Mouse (Mus musculus): ENCODE data around the gene Sh2d1b1. TPM values are rescaled to one million over a fixed set of nuclear protein-coding genes. Genes with fewer than 3 reads are reported as not detected.
"Not testable (repeated sequence)": the region's sequence is repeated elsewhere in the genome, so short reads cannot be mapped to it uniquely, and the experiment has no call there.

Sh2d1b1 gene
- polyA plus RNA-seq (2015; fragmentation: Nextera tagmentation; extraction: Ambion mirVana), result 0.13 and 0.24 TPM in 2 replicates

- ATAC-seq (ENCODE audit: insufficient number of reproducible peaks, low FRiP score, low TSS enrichment, low read depth), result no peak
- WGBS, result 72% methylated on average over 3 of the region's 3 CpGs
- H3K4me2 ChIP-seq, result no peak within 1 kb of the TSS
- H3K4me1 ChIP-seq, result no peaks in the 10 kb centered on the region
- no peak within 1 kb of the TSS for H3K9ac ChIP-seq
- H3K4me3 ChIP-seq, result no peak within 1 kb of the TSS
- no peaks in the 10 kb centered on the region for H3K9me3 ChIP-seq
- H3K27ac ChIP-seq, result no peak within 1 kb of the TSS
- H3K27me3 ChIP-seq, result no peaks in the 10 kb centered on the region
- no peaks in the 10 kb centered on the region for H3K36me3 ChIP-seq
Observed at GRCm38 (mm10) chr1:170277016-170277415, at the start of gene Sh2d1b1. Sh2d1b1 (plus strand) TSS chr1:170277320.

DNA sequence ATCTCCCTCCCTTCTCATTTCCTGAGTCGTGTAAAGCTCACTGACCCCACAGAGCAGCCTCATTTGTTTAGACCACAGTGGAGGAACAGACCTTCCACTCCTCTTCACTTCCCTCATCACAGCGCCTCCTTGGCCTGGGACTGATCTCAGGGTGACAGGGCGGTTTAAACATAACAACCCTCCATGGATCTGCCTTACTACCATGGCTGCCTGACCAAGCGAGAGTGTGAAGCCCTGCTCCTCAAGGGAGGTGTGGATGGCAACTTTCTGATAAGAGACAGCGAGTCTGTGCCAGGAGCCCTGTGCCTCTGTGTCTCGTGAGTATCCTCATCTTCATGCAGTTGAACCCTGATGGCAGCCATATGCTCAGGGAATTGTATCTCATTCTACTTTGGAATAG, 44.4 kb upstream of the Sh2d1b1 start, which contains the start of gene Sh2d1b2:
TSS of gene Sh2d1b2 (plus strand) at position 62 of the 400 bp plus-strand sequence.
- not testable (repeated sequence) for H3K36me3 ChIP-seq; H3K27me3 ChIP-seq; H3K4me3 ChIP-seq; H3K4me2 ChIP-seq; H3K27ac ChIP-seq; H3K9ac ChIP-seq; H3K4me1 ChIP-seq; H3K9me3 ChIP-seq; ATAC-seq (ENCODE audit: insufficient number of reproducible peaks, low FRiP score, low TSS enrichment, low read depth)
- WGBS, result 73% methylated on average over 6 of the region's 6 CpGs

DNA sequence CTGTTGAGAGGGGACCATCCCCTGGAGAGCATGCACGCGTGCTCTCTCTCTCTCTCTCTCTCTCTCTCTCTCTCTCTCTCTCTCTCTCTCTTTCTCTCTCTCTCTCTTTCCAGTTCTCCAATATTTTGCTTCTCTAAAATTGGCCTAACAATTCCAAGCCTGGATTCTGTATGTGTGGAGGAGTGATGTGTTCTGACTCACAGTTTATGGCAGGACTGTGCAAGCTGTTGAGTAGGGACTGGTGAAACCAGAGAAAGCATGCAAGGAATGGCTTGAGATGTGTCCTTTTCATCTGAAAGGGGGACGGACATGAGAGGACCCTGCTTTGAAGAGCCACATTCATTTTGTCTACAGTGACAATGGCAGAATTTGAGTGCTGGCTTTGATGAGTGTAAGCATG, 32.1 kb upstream of the Sh2d1b1 start:
- no peak overlapping the region for H3K9ac ChIP-seq
- no peaks in the 10 kb centered on the region for H3K36me3 ChIP-seq
- no peak for ATAC-seq (ENCODE audit: insufficient number of reproducible peaks, low FRiP score, low TSS enrichment, low read depth)
- H3K27me3 ChIP-seq, result no peaks in the 10 kb centered on the region
- no peak overlapping the region for H3K4me2 ChIP-seq
- no peaks in the 10 kb centered on the region for H3K9me3 ChIP-seq
- H3K4me3 ChIP-seq, result no peak overlapping the region
- no peak overlapping the region for H3K27ac ChIP-seq
- H3K4me1 ChIP-seq, result no peaks in the 10 kb centered on the region
- WGBS, result 89% methylated on average over 3 of the region's 3 CpGs

- Histone ChIP-seq H3K9ac (peak overlapping the region; percentile 35), H3K27me3 (no peaks in the 10 kb centered on the region), H3K4me2 (peak overlapping the region; percentile 66), H3K27ac (peak overlapping the region; percentile 11; the same call in 1 of the 2 replicates), H3K36me3 (no peaks in the 10 kb centered on the region), H3K4me3 (peak overlapping the region; percentile 60), H3K9me3 (no peaks in the 10 kb centered on the region), H3K4me1 (peaks cover 4% of the 10 kb centered on the region; the same call in 1 of the 2 replicates)
- 25% methylated on average over 30 of the region's 30 CpGs for WGBS
- ATAC-seq (ENCODE audit: insufficient number of reproducible peaks, low FRiP score, low TSS enrichment, low read depth), result 0 out of 2 replicates have a peak, but pooled peaks have one; percentile 14
Observed at GRCm38 (mm10) chr1:170254893-170255559, 22.1 kb upstream of the Sh2d1b1 start.

- WGBS, result 9% methylated on average over 32 of the region's 32 CpGs
- no peaks in the 10 kb centered on the region for H3K36me3 ChIP-seq
- peak overlapping the region; percentile 11; the same call in 1 of the 2 replicates for H3K27ac ChIP-seq
- no peaks in the 10 kb centered on the region for H3K9me3 ChIP-seq
- H3K27me3 ChIP-seq, result no peaks in the 10 kb centered on the region
- peak overlapping the region; percentile 60 for H3K4me3 ChIP-seq
- peaks cover 4% of the 10 kb centered on the region; the same call in 1 of the 2 replicates for H3K4me1 ChIP-seq
- peak overlapping the region; percentile 66 for H3K4me2 ChIP-seq
- peak; percentile 86 for ATAC-seq (ENCODE audit: insufficient number of reproducible peaks, low FRiP score, low TSS enrichment, low read depth)
- peak overlapping the region; percentile 35 for H3K9ac ChIP-seq
Observed at GRCm38 (mm10) chr1:170255560-170255910, 21.6 kb upstream of the Sh2d1b1 start.

DNA sequence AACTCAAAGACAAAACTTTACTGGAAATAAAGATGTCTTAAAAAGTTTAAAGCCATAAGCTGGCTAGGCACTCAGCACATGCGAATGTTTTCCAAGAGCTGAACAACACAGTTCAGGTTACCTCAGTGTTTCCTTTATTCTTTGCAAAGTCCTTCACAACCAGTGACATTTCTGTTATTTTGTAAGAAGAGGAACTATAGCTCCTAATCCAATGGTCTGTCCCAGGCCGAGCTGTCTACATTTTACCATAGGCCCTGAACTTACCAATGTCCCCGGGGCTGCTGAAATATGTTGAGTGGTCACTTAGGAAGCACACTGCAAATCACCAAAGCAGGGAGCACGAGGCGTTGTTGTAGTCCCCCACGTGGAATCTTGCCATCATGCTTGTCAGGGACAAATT, 6.8 kb upstream of the Sh2d1b1 start:
- WGBS, result 81% methylated on average over 6 of the region's 6 CpGs
- Histone ChIP-seq H3K9ac (no peak overlapping the region), H3K27ac (no peak overlapping the region)

GRCm38 (mm10) chr1:170270696-170271095, 6.4 kb upstream of the Sh2d1b1 start:
- no peak overlapping the region for H3K4me2 ChIP-seq
- H3K36me3 ChIP-seq, result no peaks in the 10 kb centered on the region
- H3K9ac ChIP-seq, result no peak overlapping the region
- no peak overlapping the region for H3K4me3 ChIP-seq
- H3K27ac ChIP-seq, result no peak overlapping the region
- no peaks in the 10 kb centered on the region for H3K4me1 ChIP-seq
- no peak for ATAC-seq (ENCODE audit: insufficient number of reproducible peaks, low FRiP score, low TSS enrichment, low read depth)
- 87% methylated on average over 4 of the region's 4 CpGs for WGBS
- H3K27me3 ChIP-seq, result no peaks in the 10 kb centered on the region
- peaks cover 4% of the 10 kb centered on the region; the same call in 1 of the 2 replicates for H3K9me3 ChIP-seq

More for the DNA sequence above, 6.8 kb upstream of the Sh2d1b1 start:
- Histone ChIP-seq H3K4me3 (no peak overlapping the region), H3K4me1 (no peaks in the 10 kb centered on the region), H3K27me3 (no peaks in the 10 kb centered on the region), H3K4me2 (no peak overlapping the region), H3K9me3 (peaks cover 4% of the 10 kb centered on the region; the same call in 1 of the 2 replicates), H3K36me3 (no peaks in the 10 kb centered on the region)
- ATAC-seq (ENCODE audit: insufficient number of reproducible peaks, low FRiP score, low TSS enrichment, low read depth), result no peak

DNA sequence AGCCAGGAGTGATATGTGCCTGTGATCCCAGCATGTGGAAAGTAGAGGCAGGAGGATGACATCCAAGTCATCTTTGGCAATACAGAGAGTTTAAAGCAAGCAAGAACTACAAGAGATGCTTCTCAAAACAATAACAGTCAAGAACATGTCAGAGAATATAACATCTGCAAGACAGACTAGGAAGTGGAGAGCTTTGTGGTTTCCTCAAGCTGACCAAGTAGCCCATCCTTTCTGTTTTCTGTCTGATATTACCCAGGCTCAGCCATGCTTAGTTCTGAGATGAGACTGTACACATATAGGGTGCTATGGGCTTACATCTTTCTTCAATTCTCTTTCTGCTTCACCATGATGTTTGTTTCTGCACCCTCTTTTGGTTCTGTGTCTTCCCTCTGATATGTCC, 3.9 kb upstream of the Sh2d1b1 start:
- no peaks in the 10 kb centered on the region for H3K4me1 ChIP-seq
- H3K27ac ChIP-seq, result no peak overlapping the region
- H3K9ac ChIP-seq, result no peak overlapping the region
- no peaks in the 10 kb centered on the region for H3K27me3 ChIP-seq
- no peak for ATAC-seq (ENCODE audit: insufficient number of reproducible peaks, low FRiP score, low TSS enrichment, low read depth)
- H3K4me3 ChIP-seq, result no peak overlapping the region
- no peaks in the 10 kb centered on the region for H3K36me3 ChIP-seq
- H3K4me2 ChIP-seq, result no peak overlapping the region
- H3K9me3 ChIP-seq, result no peaks in the 10 kb centered on the region

DNA sequence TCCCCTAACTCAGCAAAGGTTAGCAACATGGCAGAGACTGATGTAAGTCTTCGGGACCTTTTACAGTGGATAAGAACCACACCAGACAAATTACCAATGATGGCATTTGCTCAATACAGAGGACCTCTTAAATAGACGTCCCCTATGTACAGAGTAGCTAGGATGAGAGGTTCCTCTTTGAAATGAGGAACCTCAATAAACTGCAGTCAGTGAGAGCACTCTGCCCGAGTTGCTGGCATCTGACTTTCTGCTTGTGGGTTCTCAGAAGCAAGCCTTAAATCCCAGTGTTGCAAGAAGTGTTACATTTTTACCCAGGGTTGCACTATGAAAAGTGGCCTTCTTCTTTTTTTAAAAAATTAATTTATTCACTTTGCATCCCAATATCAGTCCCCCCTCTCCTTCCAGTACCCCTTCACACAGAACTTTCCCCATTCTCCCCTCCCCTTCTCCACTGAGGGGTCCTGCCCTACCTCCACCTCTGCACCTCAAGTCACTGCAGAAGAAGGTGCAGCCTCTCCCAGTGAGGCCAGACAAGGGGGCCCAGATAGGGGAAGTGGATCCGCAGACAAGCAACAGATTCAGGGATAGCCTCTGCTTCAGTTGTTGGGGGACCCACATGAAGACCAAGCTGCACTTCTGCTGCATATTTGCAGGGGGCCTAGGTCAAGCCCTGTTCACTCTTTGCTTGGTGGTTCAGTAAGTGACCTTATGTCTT, 5.5 kb downstream of the Sh2d1b1 start:
- Histone ChIP-seq H3K9me3 (no peaks in the 10 kb centered on the region), H3K27ac (no peak overlapping the region), H3K4me1 (no peaks in the 10 kb centered on the region), H3K36me3 (no peaks in the 10 kb centered on the region), H3K9ac (no peak overlapping the region), H3K27me3 (no peaks in the 10 kb centered on the region), H3K4me3 (no peak overlapping the region), H3K4me2 (no peak overlapping the region)
- WGBS, result 69% methylated on average over 4 of the region's 4 CpGs
- no peak for ATAC-seq (ENCODE audit: insufficient number of reproducible peaks, low FRiP score, low TSS enrichment, low read depth)

GRCm38 (mm10) chr1:170292239-170292951, 15.3 kb downstream of the Sh2d1b1 start:
- Histone ChIP-seq H3K36me3 (no peaks in the 10 kb centered on the region), H3K4me1 (no peaks in the 10 kb centered on the region), H3K4me2 (no peak overlapping the region), H3K27me3 (no peaks in the 10 kb centered on the region), H3K9me3 (no peaks in the 10 kb centered on the region), H3K27ac (no peak overlapping the region), H3K4me3 (no peak overlapping the region), H3K9ac (no peak overlapping the region)
- no peak for ATAC-seq (ENCODE audit: insufficient number of reproducible peaks, low FRiP score, low TSS enrichment, low read depth)
- WGBS, result 34% methylated on average over 9 of the region's 9 CpGs

GRCm38 (mm10) chr1:170293257-170293656, 16.1 kb downstream of the Sh2d1b1 start:
- Histone ChIP-seq H3K36me3 (no peaks in the 10 kb centered on the region), H3K27ac (no peak overlapping the region), H3K9ac (no peak overlapping the region), H3K27me3 (no peaks in the 10 kb centered on the region), H3K4me3 (no peak overlapping the region), H3K4me1 (no peaks in the 10 kb centered on the region), H3K9me3 (no peaks in the 10 kb centered on the region), H3K4me2 (no peak overlapping the region)
- ATAC-seq (ENCODE audit: insufficient number of reproducible peaks, low FRiP score, low TSS enrichment, low read depth), result no peak
- WGBS, result 77% methylated on average over 5 of the region's 5 CpGs

Data from limb, embryonic 15.5 days (tissue).